Mouse (Mus musculus) CH12.LX (cell line): Measurements from ENCODE around the gene Cacng5. TPM values are rescaled to one million over a fixed set of nuclear protein-coding genes. Genes with fewer than 3 reads are reported as not detected.

ENCODE experiments used
- DNase-seq: peaks from one replicate; pipeline ENCODE4 v3.0.0-alpha.2; 2013; ENCODE audit errors: extremely low read depth
- H3K27ac ChIP-seq: 2 replicates; pipeline ENCODE4 v1.5.1; 2012; ENCODE audit warnings: low read depth, mild to moderate bottlenecking, control low read depth, moderate library complexity; ENCODE audit not compliant: insufficient read depth
- H3K27me3 ChIP-seq: replicated peaks from 2 replicates; pipeline ENCODE3; 2012; ENCODE audit warnings: inconsistent platforms
- H3K36me3 ChIP-seq, 2 experiments: replicated peaks in 1 of 2; 2 replicates each; pipeline versions ENCODE3 to v1.6.1; 2012; ENCODE audit warnings: inconsistent platforms in 1 of 2, low read length in 1 of 2, mild to moderate bottlenecking in 1 of 2, mixed read lengths in 1 of 2, moderate library complexity in 1 of 2; ENCODE audit not compliant: control insufficient read depth in 1 of 2, insufficient read depth in 1 of 2
- H3K4me1 ChIP-seq, 2 experiments: 2 replicates each; pipeline ENCODE4 v1.6.1; 2012; ENCODE audit warnings: inconsistent platforms in 1 of 2, moderate library complexity in 1 of 2; ENCODE audit not compliant: insufficient read depth in 2 of 2, control insufficient read depth in 1 of 2
- H3K4me2 ChIP-seq: 2 replicates; pipeline ENCODE4 v1.6.1; 2012; ENCODE audit warnings: low read depth, mild to moderate bottlenecking, control low read depth; ENCODE audit not compliant: poor library complexity, insufficient read depth, severe bottlenecking
- H3K4me3 ChIP-seq, 3 experiments: fragments of 150-350 bp in 1 of 3; sonication (generic) in 1 of 3; replicated peaks in 1 of 3; 2 replicates each; pipeline versions ENCODE3 to v1.5.1; 2011 to 2012; ENCODE audit warnings: low read depth in 2 of 3, low read length in 2 of 3, mild to moderate bottlenecking in 2 of 3, moderate library complexity in 2 of 3, control low read depth in 1 of 3, improper control_type of control experiment in 1 of 3, inconsistent platforms in 1 of 3, mixed read lengths in 1 of 3; ENCODE audit not compliant: poor library complexity in 1 of 3
- H3K79me2 ChIP-seq: replicated peaks from 2 replicates; pipeline ENCODE4 v1.6.1; 2012; ENCODE audit warnings: mild to moderate bottlenecking, moderate library complexity; ENCODE audit not compliant: control insufficient read depth, poor library complexity, insufficient read depth, severe bottlenecking; ENCODE audit errors: extremely low read depth
- H3K9ac ChIP-seq: 2 replicates; pipeline ENCODE4 v1.6.1; 2012; ENCODE audit warnings: low read depth, mild to moderate bottlenecking, control low read depth, moderate library complexity; ENCODE audit not compliant: insufficient read depth
- H3K9me3 ChIP-seq: replicated peaks from 2 replicates; pipeline ENCODE3; 2012; ENCODE audit warnings: low read length, inconsistent platforms, mixed read lengths
- BHLHE40 ChIP-seq: IDR thresholded peaks from 2 replicates; pipeline ENCODE4 v1.6.1; 2011; ENCODE audit warnings: mild to moderate bottlenecking, low read depth, low read length, improper control_type of control experiment
- CHD2 ChIP-seq: IDR thresholded peaks from 2 replicates; pipeline ENCODE4 v1.6.1; 2011; ENCODE audit warnings: low read length, improper control_type of control experiment
- E2F4 ChIP-seq: IDR thresholded peaks from 2 replicates; pipeline ENCODE4 v1.6.1; 2011; ENCODE audit warnings: low read depth, low read length, improper control_type of control experiment; ENCODE audit not compliant: insufficient replicate concordance
- EP300 ChIP-seq: IDR thresholded peaks from 2 replicates; pipeline ENCODE4 v1.6.1; 2011; ENCODE audit warnings: low read length, improper control_type of control experiment
- ETS1 ChIP-seq: conservative IDR thresholded peaks from 2 replicates; pipeline ENCODE4 v1.6.1; 2012; ENCODE audit warnings: low read depth, mild to moderate bottlenecking, inconsistent platforms, low read length, improper control_type of control experiment, moderate library complexity
- IRF4 ChIP-seq: IDR thresholded peaks from 2 replicates; pipeline ENCODE4 v1.6.1; 2014; ENCODE audit warnings: low read depth, mild to moderate bottlenecking, inconsistent platforms, low read length, improper control_type of control experiment
- JUND ChIP-seq: conservative IDR thresholded peaks from 2 replicates; pipeline ENCODE4 v1.6.1; 2011; ENCODE audit warnings: low read depth, low read length, improper control_type of control experiment
- KAT2A ChIP-seq: IDR thresholded peaks from 2 replicates; pipeline ENCODE4 v1.6.1; 2012; ENCODE audit warnings: low read length, improper control_type of control experiment, inconsistent platforms; ENCODE audit not compliant: insufficient replicate concordance
- MAX ChIP-seq: IDR thresholded peaks from 2 replicates; pipeline ENCODE4 v1.6.1; 2011; ENCODE audit warnings: low read length, improper control_type of control experiment
- MAZ ChIP-seq: IDR thresholded peaks from 2 replicates; pipeline ENCODE4 v1.6.1; 2012; ENCODE audit warnings: low read depth, mild to moderate bottlenecking, inconsistent platforms, low read length, improper control_type of control experiment, moderate library complexity
- MYC ChIP-seq: IDR thresholded peaks from 2 replicates; pipeline ENCODE4 v1.6.1; 2011; ENCODE audit warnings: low read depth, mild to moderate bottlenecking, improper control_type of control experiment, low read length
- NELFE ChIP-seq: IDR thresholded peaks from 2 replicates; pipeline ENCODE4 v1.6.1; 2011; ENCODE audit warnings: low read depth, low read length, improper control_type of control experiment
- NRF1 ChIP-seq: IDR thresholded peaks from 2 replicates; pipeline ENCODE4 v1.6.1; 2014; ENCODE audit warnings: low read depth, mild to moderate bottlenecking, inconsistent platforms, low read length, improper control_type of control experiment, moderate library complexity
- POLR2A ChIP-seq: IDR thresholded peaks from 2 replicates; pipeline ENCODE4 v1.6.1; 2011; ENCODE audit warnings: low read depth, mild to moderate bottlenecking, improper control_type of control experiment, low read length
- USF1 ChIP-seq: IDR thresholded peaks from 2 replicates; pipeline ENCODE4 v1.6.1; 2014; ENCODE audit warnings: low read depth, mild to moderate bottlenecking, inconsistent platforms, low read length, improper control_type of control experiment
- ZKSCAN1 ChIP-seq: IDR thresholded peaks from 2 replicates; pipeline ENCODE4 v1.6.1; 2012; ENCODE audit warnings: low read depth, inconsistent platforms, low read length, improper control_type of control experiment, borderline replicate concordance
- ZMIZ1 ChIP-seq: IDR thresholded peaks from 2 replicates; pipeline ENCODE4 v1.6.1; 2012; ENCODE audit warnings: low read depth, mild to moderate bottlenecking, inconsistent platforms, low read length, improper control_type of control experiment
- ZNF384 ChIP-seq: IDR thresholded peaks from 2 replicates; pipeline ENCODE4 v1.6.1; 2012; ENCODE audit warnings: low read depth, low read length, improper control_type of control experiment, inconsistent platforms
- dilution Hi-C: fragments of 300-500 bp; cut with MboI; formaldehyde crosslinking; loops from 2 replicates; pipeline ENCODE4 v1.14.3; 2020; ENCODE audit warnings: low sequenced_read_pairs; ENCODE audit not compliant: extremely low pct_unique_long_range_greater_than_20kb, extremely low pct_ligation_motif_present
- in situ Hi-C: fragments of 300-500 bp; cut with MboI; formaldehyde crosslinking; loops from 3 replicates; pipeline ENCODE4 v1.14.3; 2019; ENCODE audit warnings: low sequenced_read_pairs, low pct_ligation_motif_present, low pct_unique_long_range_greater_than_20kb, mixed read lengths
- polyA plus RNA-seq: library from polyadenylated mRNA; unstranded; fragments of >175 nt; gene quantifications from 2 replicates; pipeline ENCODE4 v1.2.1, GENCODE M21; 2012; ENCODE audit warnings: low read depth; ENCODE audit not compliant: insufficient read length
- total RNA-seq, 2 experiments: library from RNA; depleted of rRNA; stranded (reverse); fragments of 300-350 nt in 1 of 2; fragments of >200 nt in 1 of 2; gene quantifications; 2 replicates each; pipeline ENCODE4 v1.2.3; 2012 to 2014

Gene Cacng5
- total and polyA plus RNA-seq, 3 experiments: not detected

GRCm38 (mm10) chr11:107887342-107887741 lies 27.5 kb downstream of the Cacng5 start:
- no peak for DNase-seq
- no peaks in the 10 kb centered on the region for H3K27me3 ChIP-seq
- TF ChIP-seq USF1 (no peak), ZNF384 (no peak), JUND (no peak), KAT2A (no peak), ZMIZ1 (no peak), E2F4 (no peak), ETS1 (no peak), POLR2A (no peak), MAX (no peak), ZKSCAN1 (no peak)
- no peaks in the 10 kb centered on the region for H3K36me3 ChIP-seq
- peaks cover 0 to 3% of the 10 kb centered on the region in 2 experiments; a peak in 1 of 4 replicates for H3K4me1 ChIP-seq
- H3K9me3 ChIP-seq: peaks cover 2% of the 10 kb centered on the region
- no peak overlapping the region for H3K4me3 ChIP-seq
- H3K9ac ChIP-seq: no peak overlapping the region
- no peak overlapping the region for H3K4me2 ChIP-seq
- in situ Hi-C loops (no loop called here), dilution Hi-C loops (no loop called here)
- no peaks in the 10 kb centered on the region for H3K79me2 ChIP-seq
- no peak overlapping the region for H3K27ac ChIP-seq

- Histone ChIP-seq H3K4me2 (no peak overlapping the region), H3K4me3 (no peak overlapping the region), H3K9ac (no peak overlapping the region), H3K36me3 (no peaks in the 10 kb centered on the region), H3K27me3 (no peaks in the 10 kb centered on the region), H3K4me1 (no peaks in the 10 kb centered on the region), H3K27ac (no peak overlapping the region), H3K9me3 (peaks cover 2% of the 10 kb centered on the region), H3K79me2 (no peaks in the 10 kb centered on the region)
- dilution Hi-C loops (no loop called here), in situ Hi-C loops (no loop called here)
- TF ChIP-seq IRF4 (no peak), CHD2 (no peak), MYC (no peak), EP300 (no peak), ZNF384 (no peak), POLR2A (no peak), MAZ (no peak), NRF1 (no peak), NELFE (no peak), BHLHE40 (no peak)
- no peak for DNase-seq
Observed at GRCm38 (mm10) chr11:107876840-107877239, 38.0 kb downstream of the Cacng5 start.
